Mouse (Mus musculus): Measurements from ENCODE around the gene Dock3. TPM values are rescaled to one million over a fixed set of nuclear protein-coding genes. Genes with fewer than 3 reads are reported as not detected.

Dock3 gene
- total RNA-seq, 2 experiments from 2014 or later, result not detected

DNA sequence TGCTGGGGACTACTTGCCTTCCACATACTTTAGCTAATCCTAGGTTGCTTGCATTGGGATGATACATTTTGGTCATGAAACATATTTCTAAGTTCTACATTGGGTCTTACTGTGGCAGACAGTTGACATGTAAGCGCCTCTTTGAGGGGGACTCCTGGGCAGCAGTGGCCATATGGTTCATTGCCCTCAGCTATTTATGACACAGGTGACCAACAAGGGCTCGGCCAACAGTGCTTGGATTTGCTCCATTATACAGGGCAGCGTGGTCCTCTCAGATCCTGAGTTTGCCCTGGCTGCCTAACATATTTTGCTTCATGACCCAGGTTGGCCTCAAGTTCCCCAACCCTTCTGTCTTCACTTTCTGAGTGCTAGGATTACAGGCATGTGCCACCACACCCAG, 355.0 kb downstream of the Dock3 start:
- no peak for DNase-seq
- intact Hi-C loops (cut with DNase I; ENCODE audit: low total_unique reads), result no loop called here

DNA sequence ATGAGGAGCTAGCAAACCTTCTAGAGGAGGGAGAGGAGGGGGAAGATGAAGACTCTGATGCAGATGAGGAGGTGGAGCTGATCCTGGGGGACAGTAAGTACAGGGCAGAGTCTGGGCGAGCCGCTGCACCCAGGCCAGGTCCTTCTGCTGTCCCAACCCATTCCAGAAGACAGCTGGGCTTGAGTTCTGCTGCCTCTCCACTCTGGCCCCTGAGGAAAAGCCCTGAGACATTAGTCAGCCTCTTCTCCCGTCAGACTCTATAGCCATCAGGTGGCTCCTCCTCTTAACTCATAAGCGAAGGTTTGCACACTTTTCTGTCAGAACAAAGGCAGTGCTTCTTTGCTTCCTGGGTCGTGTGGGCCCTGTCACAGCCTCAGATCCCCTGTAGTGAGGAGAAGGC, 357.5 kb downstream of the Dock3 start:
- intact Hi-C loops (cut with DNase I; ENCODE audit: low total_unique reads), result no loop called here
- DNase-seq, result no peak

- intact Hi-C loops (cut with DNase I; ENCODE audit: low total_unique reads), result no loop called here
- DNase-seq, result no peak
These were observed 373.7 kb downstream of the Dock3 start for GRCm38 (mm10) chr9:106858036-106858435.

- no peak for DNase-seq
- intact Hi-C loops (cut with DNase I; ENCODE audit: low total_unique reads), result no loop called here
These were observed 375.0 kb downstream of the Dock3 start for GRCm38 (mm10) chr9:106856664-106857063.

Small RNA genes within 50 kb of the gene (microRNA-seq; reads per million reads assigned to microRNA genes)
- 0 reads per million in 2 experiments for gene Gm22238

Other genes with a start within 250 kb of the Dock3 start
- 10 to 100 TPM; 14.6 to 15.9 TPM for gene Mapkapk3, start 58.0 kb upstream of the Dock3 start, total RNA-seq (2021)
- gene Cish, start 64.1 kb upstream of the Dock3 start, total RNA-seq (2021), result 10 to 100 TPM; 17.2 to 23.8 TPM
- 10 to 100 TPM; 12.0 to 13.2 TPM for gene Hemk1, start 106.4 kb upstream of the Dock3 start, total RNA-seq (2021)
- gene 6430571L13Rik, start 108.7 kb upstream of the Dock3 start, total RNA-seq (2021), result 10 to 100 TPM; 41.9 to 49.8 TPM
- 1 to 10 TPM in 1 of 2 experiments, under 1 TPM in 1; 0.78 to 1.0 TPM for gene Cacna2d2, start 167.7 kb upstream of the Dock3 start, total RNA-seq (2021)

Measured in gastrocnemius, postnatal 14 days (tissue).